Mouse (Mus musculus) CD4-positive, CD25-positive, alpha-beta regulatory T cell, adult 9 weeks (primary cell): ENCODE measurements around the gene Galnt16. TPM values are rescaled to one million over a fixed set of nuclear protein-coding genes. Genes with fewer than 3 reads are reported as not detected.

Source experiments
- polyA plus RNA-seq: library from polyadenylated mRNA; unstranded; fragments of 100-300 nt; shearing (Covaris generic); gene quantifications from one replicate; pipeline ENCODE4 v1.2.1, GENCODE M21; 2017

Galnt16 gene
- not detected for polyA plus RNA-seq

DNA sequence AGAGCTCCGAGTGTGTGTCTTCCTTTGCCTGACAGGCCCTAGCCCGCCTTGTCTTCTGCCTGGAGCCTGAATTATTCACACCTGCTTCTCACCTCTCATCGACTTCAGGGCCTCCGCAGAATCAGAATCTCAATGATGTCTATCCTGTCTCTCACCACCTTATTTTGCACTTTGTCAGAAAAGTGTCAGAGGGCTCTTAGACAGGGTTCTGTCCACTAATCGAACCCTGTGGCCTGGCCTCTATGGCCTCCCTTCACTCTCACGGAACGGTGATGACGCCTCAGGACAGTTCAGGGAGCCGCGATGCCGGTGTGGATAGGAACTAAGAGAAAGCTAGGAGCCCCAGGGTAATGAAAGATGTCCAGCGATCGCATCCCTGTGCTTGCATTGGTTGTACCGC, at the start of gene Galnt16:
Galnt16 (plus strand) TSS at position 301 of the 400 bp plus-strand sequence.

DNA sequence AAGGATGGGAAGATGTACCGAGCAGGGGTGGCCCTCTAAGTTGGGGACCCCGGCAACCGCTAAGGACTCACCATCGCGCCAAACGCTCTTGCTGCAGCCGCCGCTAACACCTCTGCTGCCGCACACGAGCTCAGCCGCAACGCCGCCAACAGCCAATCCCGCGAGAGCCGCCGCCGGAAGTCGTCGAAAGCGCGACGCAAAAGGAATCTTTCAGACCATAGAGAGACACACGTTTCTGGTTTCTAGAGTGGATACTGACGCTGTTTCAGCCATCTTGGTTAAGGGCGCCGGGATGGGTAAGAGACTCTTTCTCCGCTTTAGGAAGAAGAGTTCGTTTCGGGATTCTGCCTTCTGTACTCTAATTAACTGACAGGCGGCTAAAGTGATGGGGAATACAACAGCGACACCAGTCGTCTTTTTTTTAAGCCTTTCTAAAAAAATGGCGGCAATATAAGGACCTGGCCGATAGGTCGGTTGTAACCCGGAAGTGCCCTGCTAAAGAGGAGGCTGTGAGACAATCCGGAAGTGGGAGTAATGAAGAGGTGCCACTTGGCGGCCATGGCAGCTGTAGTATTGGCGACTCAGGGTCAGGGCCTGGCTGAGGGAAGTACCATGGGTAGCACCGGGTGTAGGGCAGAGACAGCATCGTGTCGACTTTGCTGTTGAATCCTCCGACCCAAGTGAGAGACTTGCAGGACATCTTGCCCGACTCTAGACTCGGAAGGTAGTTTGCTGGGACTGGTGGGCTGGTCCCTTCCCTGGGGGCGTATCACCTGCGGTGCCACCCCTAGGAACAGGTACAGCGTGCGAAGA, 125.8 kb downstream of the Galnt16 start, which contains the start of the genes Slc39a9 and Erh:
Slc39a9 (plus strand) TSS at position 191 of the 813 bp plus-strand sequence.
Erh (minus strand) TSS at position 649 of the 813 bp plus-strand sequence.

Other genes starting within 250 kb of the Galnt16 start
- 15.8 TPM for gene Dcaf5, start 81.7 kb upstream of the Galnt16 start, polyA plus RNA-seq
- gene Exd2, start 55.2 kb upstream of the Galnt16 start, polyA plus RNA-seq, result 48.6 TPM
- gene Slc39a9, start 125.6 kb downstream of the Galnt16 start, polyA plus RNA-seq, result 44.9 TPM
- gene Erh, start 126.1 kb downstream of the Galnt16 start, polyA plus RNA-seq, result 80.2 TPM
- 0.20 TPM for gene Plekhd1, start 174.3 kb downstream of the Galnt16 start, polyA plus RNA-seq
- not detected for gene Ccdc177, start 242.4 kb downstream of the Galnt16 start, polyA plus RNA-seq